In the genomic region with DNA sequence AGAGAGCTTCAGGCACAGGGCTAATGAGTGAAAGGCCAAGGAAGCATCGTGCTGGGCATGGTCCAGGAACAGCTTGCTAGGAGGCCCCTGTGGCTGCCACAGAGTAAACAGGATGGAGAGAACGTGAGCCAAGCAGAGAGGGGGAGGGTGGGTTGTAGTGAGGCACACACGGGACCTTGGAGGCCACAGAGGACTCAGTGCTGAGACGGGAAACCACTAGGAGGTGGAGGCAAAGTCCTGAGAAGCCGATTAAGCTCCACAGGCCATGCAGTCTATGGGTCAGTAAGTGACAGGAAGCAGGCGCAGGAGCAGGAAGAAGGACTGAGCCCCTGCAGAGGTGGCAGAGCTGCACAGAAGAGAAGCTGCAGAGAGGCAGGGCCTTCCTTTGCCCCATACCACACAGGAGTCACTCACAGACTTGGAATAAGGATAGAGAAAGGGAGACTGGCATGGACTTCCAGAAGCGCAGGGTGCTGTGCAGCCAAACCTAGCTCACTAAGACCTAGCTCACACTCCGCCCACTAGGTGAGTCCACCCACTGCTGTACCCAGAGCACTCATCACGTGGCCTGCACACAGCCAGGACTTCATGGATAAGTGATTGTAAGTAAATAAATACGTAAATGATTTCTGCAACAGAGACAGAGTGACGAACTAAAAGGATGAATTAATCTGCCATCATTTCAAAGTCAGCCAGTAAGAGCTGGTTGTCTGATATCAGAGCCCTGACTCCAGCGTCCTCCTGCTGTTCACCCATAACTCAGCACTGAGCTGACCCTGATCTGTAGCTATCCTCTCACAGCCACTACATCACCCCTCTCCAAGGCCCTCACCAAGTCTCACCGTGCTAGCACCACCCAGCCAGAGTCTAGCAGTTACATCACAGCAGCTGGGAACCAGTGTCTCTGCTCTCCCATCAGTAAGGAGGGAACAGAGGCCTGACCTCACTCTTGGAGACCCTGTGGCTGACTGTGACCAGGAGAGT, we compare ENCODE assay signal across 8 mouse cellular contexts. TPM values are rescaled to one million over a fixed set of nuclear protein-coding genes. Genes with fewer than 3 reads are reported as not detected.
A peak's percentile ranks its signal among the peaks of the same experiment; 100 is the strongest.
DNase-seq lines count a peak whose midpoint lies in the region; ATAC-seq and TF ChIP-seq lines count a peak whose summit lies in the region.

No protein-coding gene starts in this region.

- CTCF ChIA-PET in Patski (lab: Charles Lee): interaction anchor here (0.8 to 3.5 kb wide), 8 partner anchors 11 to 321 kb away, joined by 3 to 12 read pairs (median 6); no protein-coding TSS in a partner anchor

- no peaks in the 10 kb centered on the region for H3K27me3 ChIP-seq in Patski
- no peaks in the 10 kb centered on the region for H3K27me3 ChIP-seq in embryonic facial prominence, embryonic 13.5 days

- peak; percentile 39 for DNase-seq in 3T3-L1 (ENCODE audit: low read depth, low spot score)
- DNase-seq in Patski (ENCODE audit: low read depth, low spot score): no peak
- DNase-seq in heart, postnatal 25 days (ENCODE audit: low spot score): peak; percentile 51
- peak; percentile 89 to 93 for DNase-seq in kidney, postnatal 36 days
- DNase-seq in lung, postnatal 10 days: peak; percentile 94
- DNase-seq in thymus, adult 18-20 months: no peak

- H3K27ac ChIP-seq in embryonic facial prominence, embryonic 13.5 days: peak overlapping the region; percentile 71

- H3K4me3 ChIP-seq in embryonic facial prominence, embryonic 13.5 days: no peak overlapping the region

- H3K36me3 ChIP-seq in embryonic facial prominence, embryonic 13.5 days: peaks cover 77% of the 10 kb centered on the region

- POLR2A ChIA-PET in Patski (lab: Charles Lee): interaction anchor here (0.6 kb wide), 1 partner anchor 11 kb away, joined by 3 read pairs; no protein-coding TSS in a partner anchor

- H3K4me1 ChIP-seq in embryonic facial prominence, embryonic 13.5 days: peaks cover 19% of the 10 kb centered on the region

- intact Hi-C loops in heart, postnatal 25 days (cut with DNase I): no loop called here

- H3K9ac ChIP-seq in embryonic facial prominence, embryonic 13.5 days: 0 out of 2 replicates have a peak overlapping the region, but pooled peaks have one; percentile 36

- H3K9me3 ChIP-seq in embryonic facial prominence, embryonic 13.5 days: no peaks in the 10 kb centered on the region

- peak; percentile 78 for ATAC-seq in Patski
- ATAC-seq in embryonic facial prominence, embryonic 13.5 days (ENCODE audit: insufficient number of reproducible peaks, insufficient read depth, low FRiP score, low TSS enrichment, low read depth): peak; percentile 75; the same call in 1 of the 2 replicates
- no peak for ATAC-seq in inflammation-experienced regulatory T-cells, adult 6 months

- 51% methylated on average over 13 of the region's 13 CpGs for WGBS in embryonic facial prominence, embryonic 13.5 days

- no peak for TF ChIP-seq CTCF in Patski (IDR thresholded peaks at IDR 0.05)

- in situ Hi-C loops in Patski (cut with MboI; ENCODE audit: low pct_unique_long_range_greater_than_20kb): loop anchor here (10.0 kb wide), 1 partner anchor 587 kb away; no protein-coding TSS in a partner anchor

- no peak overlapping the region for H3K4me2 ChIP-seq in embryonic facial prominence, embryonic 13.5 days

RNA-seq across cellular contexts. Expression of gene Ext2, which starts 30.6 kb away (rescaled TPM):
- 196 TPM for polyA plus RNA-seq in Patski (2021)
- 103 and 120 TPM in 2 replicates for polyA plus RNA-seq in embryonic facial prominence, embryonic 13.5 days (2015; fragmentation: Nextera tagmentation; extraction: Ambion mirVana)
- total RNA-seq in heart, postnatal 25 days (2021): 10 to 100 TPM; 41.7 to 44.4 TPM
- 10 to 100 TPM in 2 of 3 experiments, 1 to 10 TPM in 1; 9.6 to 13.7 (median 12.9) TPM for polyA plus RNA-seq in inflammation-experienced regulatory T-cells, adult 6 months (2017; shearing (Covaris generic))

RNA-seq across cellular contexts. Expression of gene Accs, which starts 57.9 kb away (rescaled TPM):
- polyA plus RNA-seq in Patski (2021): 13.6 TPM
- 8.8 TPM in 2 replicates for polyA plus RNA-seq in embryonic facial prominence, embryonic 13.5 days (2015; fragmentation: Nextera tagmentation; extraction: Ambion mirVana)
- total RNA-seq in heart, postnatal 25 days (2021): 1 to 10 TPM; 3.9 to 5.4 TPM
- polyA plus RNA-seq in inflammation-experienced regulatory T-cells, adult 6 months (2017; shearing (Covaris generic)): 10 to 100 TPM in 2 of 3 experiments, 1 to 10 TPM in 1; 9.1 to 20.9 (median 18.5) TPM

Comparison
In these comparisons a context has a peak if more than half of its experiments do, and no peak if none do; other contexts are left out.
1. DNase-seq: peak in 3T3-L1 (single experiment), heart, postnatal 25 days (single experiment), kidney, postnatal 36 days (2 of 2) and lung, postnatal 10 days (single experiment); none in Patski (single experiment) and thymus, adult 18-20 months (0 of 2).